Mouse (Mus musculus) forebrain, embryonic 11.5 days (tissue): Measurements from ENCODE around the gene Apex2. TPM values are rescaled to one million over a fixed set of nuclear protein-coding genes. Genes with fewer than 3 reads are reported as not detected.

Experiments
- ATAC-seq: fragments of 200-750 bp; cut with Nextera tagmentation; replicated peaks from 2 replicates; pipeline ENCODE4 v1.8.0; 2017; ENCODE audit warnings: moderate TSS enrichment; ENCODE audit not compliant: low FRiP score
- DNase-seq: peaks from one replicate; pipeline ENCODE4 v3.0.0-alpha.2; 2017; ENCODE audit warnings: low spot score
- H3K27ac ChIP-seq: fragments of 300-500 bp; sonication (generic); 2 replicates; pipeline ENCODE4 v1.5.1; 2014; ENCODE audit warnings: low read depth, low read length
- H3K27me3 ChIP-seq: fragments of 300-500 bp; sonication (generic); 2 replicates; pipeline ENCODE4 v1.6.1; 2014; ENCODE audit warnings: mild to moderate bottlenecking, low read length, mixed read lengths; ENCODE audit not compliant: control insufficient read depth, insufficient read depth
- H3K36me3 ChIP-seq: fragments of 300-500 bp; sonication (generic); 2 replicates; pipeline ENCODE4 v1.6.1; 2014; ENCODE audit warnings: mild to moderate bottlenecking, low read length, moderate library complexity, mixed read lengths; ENCODE audit not compliant: control insufficient read depth, insufficient read depth
- H3K4me1 ChIP-seq: fragments of 300-500 bp; sonication (generic); replicated peaks from 2 replicates; pipeline ENCODE4 v1.6.1; 2014; ENCODE audit warnings: low read length, mixed read lengths; ENCODE audit not compliant: control insufficient read depth, insufficient read depth
- H3K4me2 ChIP-seq: fragments of 300-500 bp; sonication (generic); 2 replicates; pipeline ENCODE4 v1.6.1; 2014; ENCODE audit warnings: low read depth, mild to moderate bottlenecking, low read length, moderate library complexity, mixed read lengths; ENCODE audit not compliant: severe bottlenecking
- H3K4me3 ChIP-seq: fragments of 300-500 bp; sonication (generic); 2 replicates; pipeline ENCODE4 v1.5.1; 2014; ENCODE audit warnings: low read depth, low read length
- H3K9ac ChIP-seq: fragments of 300-500 bp; sonication (generic); 2 replicates; pipeline ENCODE4 v1.6.1; 2014; ENCODE audit warnings: low read length
- H3K9me3 ChIP-seq: fragments of 300-500 bp; sonication (generic); 2 replicates; pipeline ENCODE4 v1.6.1; 2016; ENCODE audit warnings: low read length, mixed read lengths; ENCODE audit not compliant: control insufficient read depth
- WGBS: fragments of 180-500 bp; shearing (Covaris S2); extraction: QIAGEN DNeasy Blood & Tissue Kit; methylation state at CpG from one replicate; pipeline ENCODE4 v1.1.7; 2014; 5-methylcytosine and 5-hydroxymethylcytosine counted together
- polyA plus RNA-seq: library from polyadenylated mRNA; unstranded; fragments of >200 nt; fragmentation: Nextera tagmentation; extraction: Ambion mirVana; gene quantifications from 2 replicates; pipeline ENCODE4 v1.2.1, GENCODE M21; 2014

The Apex2 gene
- polyA plus RNA-seq, result 25.0 and 28.2 TPM in 2 replicates

DNA sequence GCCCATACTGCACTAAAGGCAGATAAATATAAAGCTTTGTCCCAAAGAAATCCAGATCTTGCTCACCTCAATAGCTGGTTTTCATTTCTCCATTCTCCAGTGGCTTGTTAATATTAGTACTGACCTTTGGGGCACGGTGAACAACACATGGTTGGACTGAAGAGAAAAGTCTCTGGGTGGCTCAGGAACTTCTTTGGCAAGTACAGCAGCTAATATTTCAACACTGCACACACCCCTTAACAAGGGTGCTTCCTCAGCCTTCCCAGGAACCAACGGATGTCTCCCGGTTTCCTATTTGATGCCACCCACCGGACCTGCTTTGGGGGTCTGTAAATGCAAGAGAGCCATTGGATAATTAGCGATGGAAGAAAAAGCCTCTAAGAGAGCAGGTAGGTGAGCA, at the start of gene Apex2:
Gene Apex2, minus strand, starts transcription at position 173 of the 400 bp plus-strand sequence.
- Histone ChIP-seq H3K9me3 (no peaks in the 10 kb centered on the region), H3K9ac (no peak within 1 kb of the TSS), H3K4me2 (no peak within 1 kb of the TSS; the same call in 1 of the 2 replicates), H3K36me3 (no peaks in the 10 kb centered on the region), H3K27me3 (no peaks in the 10 kb centered on the region), H3K27ac (no peak within 1 kb of the TSS), H3K4me1 (no peaks in the 10 kb centered on the region), H3K4me3 (no peak within 1 kb of the TSS)
- no peak for ATAC-seq
- 80% methylated on average over 5 of the region's 5 CpGs for WGBS
- DNase-seq, result no peak

DNA sequence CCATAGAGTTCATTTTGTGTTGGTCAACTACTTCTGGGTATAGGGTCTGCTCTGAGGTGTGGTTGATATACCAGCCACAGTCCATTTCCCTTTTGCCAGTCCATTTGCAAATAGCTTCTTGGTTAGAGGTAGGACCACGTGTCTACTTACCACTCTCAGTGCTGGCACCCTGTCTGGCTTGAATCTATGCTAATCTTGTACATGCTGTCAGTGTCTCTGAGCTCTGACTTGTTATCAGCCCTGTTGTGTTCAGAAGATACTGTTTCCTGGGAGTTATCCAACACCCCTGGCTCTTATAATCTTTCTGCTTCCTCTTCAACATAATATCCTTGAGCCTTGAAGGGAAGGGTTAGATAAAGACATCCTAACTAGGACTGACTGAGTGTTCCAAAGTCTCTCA, 46.8 kb upstream of the Apex2 start:
- H3K4me2 ChIP-seq, result no peak overlapping the region
- H3K36me3 ChIP-seq, result no peaks in the 10 kb centered on the region
- H3K27ac ChIP-seq, result no peak overlapping the region
- WGBS, result 76% methylated on average over 1 of the region's 1 CpGs
- H3K9me3 ChIP-seq, result no peaks in the 10 kb centered on the region
- no peak for ATAC-seq
- no peak for DNase-seq
- no peaks in the 10 kb centered on the region for H3K27me3 ChIP-seq
- no peak overlapping the region for H3K9ac ChIP-seq
- H3K4me3 ChIP-seq, result no peak overlapping the region
- H3K4me1 ChIP-seq, result no peaks in the 10 kb centered on the region

DNA sequence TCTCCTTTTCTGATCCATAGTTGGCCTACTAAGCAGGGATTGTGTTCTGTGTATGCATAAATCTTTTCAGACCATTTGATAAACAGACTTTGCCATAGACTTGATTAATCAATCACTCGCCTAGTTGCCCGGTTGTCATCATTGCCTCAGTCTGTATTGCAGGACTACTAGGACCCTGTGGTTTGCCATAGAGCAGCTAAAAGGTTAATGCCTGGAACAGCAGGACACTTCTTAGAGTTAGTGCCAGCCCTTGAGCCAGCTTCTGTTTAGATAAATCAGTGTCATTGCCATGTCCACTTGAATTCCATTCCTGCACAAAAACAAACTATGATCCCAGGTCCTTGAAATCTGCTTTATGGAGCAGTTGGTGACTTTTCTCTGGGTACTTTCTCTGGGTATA, 9.2 kb upstream of the Apex2 start:
- H3K36me3 ChIP-seq, result no peaks in the 10 kb centered on the region
- ATAC-seq (no peak), DNase-seq (no peak)
- no peak overlapping the region for H3K4me3 ChIP-seq
- no peak overlapping the region for H3K4me2 ChIP-seq
- no peak overlapping the region for H3K27ac ChIP-seq
- no peaks in the 10 kb centered on the region for H3K4me1 ChIP-seq
- no peaks in the 10 kb centered on the region for H3K9me3 ChIP-seq
- H3K27me3 ChIP-seq, result no peaks in the 10 kb centered on the region; the same call in 1 of the 2 replicates
- WGBS, result 77% methylated on average over 2 of the region's 2 CpGs
- H3K9ac ChIP-seq, result no peak overlapping the region

DNA sequence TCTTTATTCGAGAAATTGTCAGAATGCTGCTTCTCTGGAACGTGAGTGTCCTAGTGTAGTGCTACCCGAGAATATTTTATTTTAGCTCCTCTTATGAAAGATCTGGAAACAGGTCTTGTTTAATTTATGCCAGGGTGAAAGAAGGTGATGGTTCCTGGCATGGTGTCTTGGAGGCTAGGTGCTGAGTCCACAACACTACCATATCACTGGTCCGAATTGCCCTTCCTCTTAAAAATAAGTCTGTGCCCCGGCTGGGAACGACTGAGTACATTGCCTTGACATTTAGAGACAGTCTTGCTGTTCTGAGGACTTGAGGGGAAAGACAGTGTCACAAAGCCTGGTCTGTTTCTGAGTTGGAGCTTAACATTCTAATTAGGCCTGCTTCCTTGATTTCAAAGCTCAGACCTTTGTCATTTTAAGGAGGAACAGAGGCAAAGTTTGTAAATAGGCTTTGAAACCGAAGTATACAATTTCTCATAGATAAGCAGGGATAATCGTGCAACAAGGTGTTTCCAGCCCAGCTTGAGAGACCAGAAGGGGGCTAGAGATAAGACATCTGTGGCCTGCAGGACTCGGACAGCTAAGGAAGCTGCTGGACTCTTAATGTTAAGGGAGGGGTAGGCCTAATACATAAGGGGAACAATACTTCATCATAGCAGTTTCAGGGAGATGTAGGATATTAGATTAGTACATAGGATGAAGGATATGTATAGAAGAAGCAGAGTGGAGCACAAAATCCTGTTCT, 5.5 kb upstream of the Apex2 start:
- 81% methylated on average over 9 of the region's 9 CpGs for WGBS
- no peak overlapping the region for H3K4me3 ChIP-seq
- ATAC-seq (no peak), DNase-seq (no peak)
- H3K27me3 ChIP-seq, result no peaks in the 10 kb centered on the region; the same call in 1 of the 2 replicates
- no peak overlapping the region for H3K4me2 ChIP-seq
- no peaks in the 10 kb centered on the region for H3K36me3 ChIP-seq
- H3K9me3 ChIP-seq, result no peaks in the 10 kb centered on the region
- no peaks in the 10 kb centered on the region for H3K4me1 ChIP-seq
- no peak overlapping the region for H3K9ac ChIP-seq
- H3K27ac ChIP-seq, result no peak overlapping the region

DNA sequence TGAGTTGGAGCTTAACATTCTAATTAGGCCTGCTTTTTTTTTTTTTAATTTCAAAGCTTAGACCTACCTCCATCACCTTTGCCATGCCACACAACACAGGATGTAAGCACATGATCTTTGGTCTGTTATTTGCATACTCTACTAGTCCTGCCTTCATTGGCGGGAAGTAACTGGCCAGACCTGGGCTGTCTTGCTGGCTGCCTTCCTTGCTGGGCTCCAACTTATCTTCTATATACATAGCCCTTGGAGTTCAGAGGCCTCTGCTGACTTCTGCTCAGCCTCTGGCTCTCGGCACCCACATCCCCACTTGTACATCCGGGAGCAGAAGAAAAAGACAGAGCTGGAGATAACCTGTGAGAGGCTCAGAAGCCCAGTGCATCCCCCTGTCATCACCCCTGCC, 4.5 kb upstream of the Apex2 start:
- no peaks in the 10 kb centered on the region for H3K9me3 ChIP-seq
- no peaks in the 10 kb centered on the region for H3K36me3 ChIP-seq
- ATAC-seq (no peak), DNase-seq (no peak)
- no peak overlapping the region for H3K9ac ChIP-seq
- H3K27me3 ChIP-seq, result no peaks in the 10 kb centered on the region; the same call in 1 of the 2 replicates
- no peak overlapping the region for H3K4me3 ChIP-seq
- no peak overlapping the region for H3K4me2 ChIP-seq
- no peaks in the 10 kb centered on the region for H3K4me1 ChIP-seq
- no peak overlapping the region for H3K27ac ChIP-seq
- WGBS, result 88% methylated on average over 3 of the region's 3 CpGs

DNA sequence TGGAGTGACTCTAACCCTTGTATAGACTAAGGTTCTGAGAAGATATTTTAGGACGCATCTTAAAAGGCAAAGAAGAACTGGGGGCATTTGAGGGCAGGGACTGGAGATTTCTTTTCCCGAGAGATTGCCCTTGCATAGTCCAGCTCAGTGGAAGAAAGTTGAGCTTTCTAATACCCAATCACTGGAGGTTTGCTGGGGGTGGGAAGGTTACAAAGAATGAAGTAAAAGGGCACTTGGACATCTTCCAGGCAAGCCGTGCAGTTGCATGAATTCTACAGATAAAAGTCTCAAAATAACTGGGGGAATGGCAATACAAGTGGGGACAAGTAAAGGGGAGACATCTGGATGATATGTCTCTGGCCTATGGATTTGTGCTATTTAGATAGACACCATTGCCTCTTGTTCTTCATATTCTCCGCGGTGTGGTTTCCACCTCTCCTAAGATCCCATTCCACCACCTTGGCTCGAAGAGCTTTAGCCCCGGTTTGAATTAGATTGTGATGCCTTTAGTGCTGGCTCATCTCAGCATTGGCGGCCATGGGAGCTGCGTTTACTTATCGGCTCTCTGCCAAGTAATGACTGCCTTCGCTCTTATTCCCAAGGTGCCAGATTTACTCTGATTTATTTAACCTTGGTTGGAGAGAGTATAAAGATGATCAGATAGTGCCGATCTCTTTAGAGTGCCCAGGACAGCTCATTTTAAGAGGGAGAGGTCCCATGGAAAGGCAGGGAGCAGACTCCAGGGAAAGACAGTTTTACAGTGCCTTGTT, 3.8 kb upstream of the Apex2 start:
- Histone ChIP-seq H3K4me2 (no peak overlapping the region), H3K9ac (no peak overlapping the region), H3K27ac (no peak overlapping the region), H3K9me3 (no peaks in the 10 kb centered on the region), H3K4me3 (no peak overlapping the region), H3K36me3 (no peaks in the 10 kb centered on the region), H3K4me1 (no peaks in the 10 kb centered on the region), H3K27me3 (no peaks in the 10 kb centered on the region; the same call in 1 of the 2 replicates)
- DNase-seq (no peak), ATAC-seq (no peak)
- WGBS, result 88% methylated on average over 12 of the region's 12 CpGs

DNA sequence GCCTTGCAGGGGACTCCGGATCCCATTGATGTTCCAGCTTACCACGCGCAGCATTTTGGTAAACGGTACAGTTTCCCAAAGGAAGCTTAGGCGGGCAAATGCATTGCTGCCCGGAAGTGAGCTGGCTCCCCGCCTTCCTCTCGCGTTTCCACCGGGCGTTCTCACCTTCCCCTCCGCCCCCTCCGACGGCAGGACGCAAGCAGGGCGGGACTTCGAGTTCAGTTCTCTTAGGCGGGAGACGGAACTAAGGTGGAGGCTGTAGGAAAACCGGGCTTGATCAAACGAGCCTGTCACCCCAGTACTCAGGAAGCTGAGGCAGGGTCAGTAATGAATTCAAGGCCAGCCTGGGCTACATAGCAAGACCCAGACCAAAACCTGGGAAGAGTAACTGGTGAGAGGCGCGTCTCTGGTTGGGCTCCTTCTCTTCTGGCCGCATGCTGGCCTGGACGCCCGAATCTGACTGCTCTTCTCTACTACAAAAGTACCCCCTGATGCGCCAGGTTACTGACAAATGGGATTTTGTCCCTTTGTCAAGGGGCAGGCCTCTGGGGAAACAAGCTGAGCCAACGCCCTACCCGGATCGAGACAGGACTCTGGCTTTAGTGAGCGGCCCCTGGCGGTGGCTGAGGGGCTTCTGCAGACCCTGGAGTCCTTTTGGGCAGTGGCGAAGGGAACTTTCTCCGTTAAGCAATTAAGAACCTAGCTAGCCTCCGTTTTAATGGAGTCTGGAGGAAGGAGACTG, 1.5 kb downstream of the Apex2 start, which contains the start of gene Pfkfb1:
Gene Pfkfb1, plus strand, starts transcription at position 207 of the 742 bp plus-strand sequence.
- peak; percentile 85 for DNase-seq
- Histone ChIP-seq H3K27me3 (no peaks in the 10 kb centered on the region), H3K4me1 (no peaks in the 10 kb centered on the region), H3K36me3 (no peaks in the 10 kb centered on the region), H3K27ac (peak within 1 kb of the TSS; percentile 59; the same call in 1 of the 2 replicates), H3K9ac (peak within 1 kb of the TSS; percentile 67), H3K9me3 (no peaks in the 10 kb centered on the region), H3K4me3 (peak within 1 kb of the TSS; percentile 43), H3K4me2 (peak within 1 kb of the TSS; percentile 51)
- 22% methylated on average over 35 of the region's 35 CpGs for WGBS
- peak; percentile 96 for ATAC-seq

DNA sequence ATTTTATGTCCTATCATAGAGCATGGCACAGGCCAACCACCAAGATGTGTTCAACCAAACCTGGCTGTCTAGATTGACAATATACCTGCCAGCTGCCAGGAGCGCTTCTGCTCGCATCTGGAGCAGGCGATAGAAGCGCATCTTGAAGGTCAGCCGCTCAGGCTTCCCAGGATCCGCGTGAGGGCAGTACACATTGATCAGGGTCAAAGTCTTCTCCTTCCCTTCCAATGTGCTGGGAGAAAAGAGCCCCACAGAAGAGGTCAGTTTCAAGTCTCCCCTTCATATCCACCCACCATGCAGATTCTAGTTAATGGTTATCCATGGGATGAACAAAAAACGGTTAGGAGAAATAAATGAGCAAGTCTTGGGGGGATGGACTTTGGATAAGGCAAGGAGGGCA, 4.6 kb downstream of the Apex2 start:
- H3K4me1 ChIP-seq, result no peaks in the 10 kb centered on the region
- H3K27ac ChIP-seq, result no peak overlapping the region
- H3K9ac ChIP-seq, result no peak overlapping the region
- DNase-seq, result no peak
- no peaks in the 10 kb centered on the region for H3K36me3 ChIP-seq
- no peak overlapping the region for H3K4me3 ChIP-seq
- H3K9me3 ChIP-seq, result no peaks in the 10 kb centered on the region
- no peak overlapping the region for H3K4me2 ChIP-seq
- no peaks in the 10 kb centered on the region; the same call in 1 of the 2 replicates for H3K27me3 ChIP-seq
- 92% methylated on average over 8 of the region's 8 CpGs for WGBS
- no peak for ATAC-seq
